Mouse (Mus musculus) embryonic stem cell, embryonic (primary cell): Measurements from ENCODE around the gene Sh3bp4.

Source experiments
- CTCF ChIA-PET, 4 experiments: fragments of 300-600 bp in 2 of 4; fragments of 350-600 bp in 2 of 4; sonication (Branson Sonifier 250); formaldehyde crosslinking; loops; one replicate each; lab custom pipeline; 2022; ENCODE audit warnings: inconsistent platforms in 2 of 4; lab: Charles Lee
- POLR2A ChIA-PET, 4 experiments: fragments of 300-600 bp in 2 of 4; fragments of 350-600 bp in 2 of 4; sonication (Branson Sonifier 250); formaldehyde crosslinking; loops; one replicate each; lab custom pipeline; 2022; ENCODE audit warnings: antibody characterized with exemption in 4 of 4, inconsistent platforms in 1 of 4; lab: Charles Lee

Sh3bp4 gene

DNA sequence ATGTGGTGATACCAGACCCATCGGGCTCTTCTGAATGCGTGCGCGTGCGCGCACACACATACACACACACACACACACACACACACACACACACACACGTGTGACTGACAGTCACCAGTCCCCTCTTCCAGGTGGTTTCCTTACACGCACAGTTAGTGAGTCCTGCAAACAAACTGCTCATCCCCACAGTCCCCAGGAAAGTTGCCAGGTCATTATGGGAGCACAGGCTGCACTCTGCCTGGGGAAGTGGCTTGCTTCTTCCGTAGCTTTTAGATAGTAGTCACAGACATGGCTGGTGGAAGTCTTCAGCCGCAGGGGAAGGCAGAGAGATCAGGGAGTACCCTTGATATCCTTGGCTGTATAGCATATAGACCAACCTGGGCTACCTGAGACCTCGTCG lies 33.3 kb downstream of the Sh3bp4 start:
- ChIA-PET POLR2A (interaction anchor here in 3 of 4 experiments (0.6 to 5.2 kb wide), 16 partner anchors 8 to 742 kb away, joined by 3 to 40 read pairs (median 4); partner anchors contain the start of gene Sh3bp4 (in 3 of the 3)), CTCF (interaction anchor here in 1 of 4 experiments (1.2 kb wide), 1 partner anchor 15 kb away, joined by 4 read pairs; no protein-coding TSS in a partner anchor)

DNA sequence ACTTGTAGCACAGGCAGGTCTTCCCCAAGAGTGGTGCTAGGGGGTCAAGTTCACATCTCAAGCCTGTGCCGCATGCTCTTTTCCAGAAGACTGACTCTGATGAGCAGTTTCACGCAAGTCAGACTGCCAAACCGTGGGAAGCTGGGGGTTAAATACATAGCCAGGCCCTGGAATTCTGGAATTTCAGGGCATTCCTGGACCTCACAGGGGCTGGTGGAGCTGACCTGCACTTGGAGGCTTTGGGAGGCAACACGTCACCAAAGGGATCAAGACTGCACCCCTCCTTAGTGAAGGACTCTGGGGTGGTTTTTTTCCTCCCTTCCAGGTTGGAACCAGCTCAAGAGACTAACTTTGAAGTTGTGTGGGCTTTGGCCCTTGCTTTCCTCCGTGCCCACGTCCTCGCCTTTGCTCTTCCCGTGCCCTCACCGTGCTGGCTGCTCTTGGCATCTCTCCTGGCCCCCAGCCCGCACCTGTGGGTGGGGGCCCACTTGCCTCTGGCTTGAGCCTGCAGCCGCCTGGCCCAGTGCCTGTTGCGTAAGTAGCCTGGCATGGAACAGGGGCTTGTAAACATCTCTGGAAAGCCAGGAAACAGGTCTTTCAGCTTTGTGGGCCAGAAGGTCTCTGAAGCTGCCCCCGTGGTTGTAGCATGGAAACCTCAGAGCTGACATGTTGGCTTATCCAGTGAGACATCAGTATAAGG lies 34.0 kb downstream of the Sh3bp4 start:
- POLR2A ChIA-PET = interaction anchor here in 3 of 4 experiments (0.7 to 5.2 kb wide), 16 partner anchors 8 to 40 kb away, joined by 3 to 40 read pairs (median 4); partner anchors contain the start of gene Sh3bp4 (in 3 of the 3)

DNA sequence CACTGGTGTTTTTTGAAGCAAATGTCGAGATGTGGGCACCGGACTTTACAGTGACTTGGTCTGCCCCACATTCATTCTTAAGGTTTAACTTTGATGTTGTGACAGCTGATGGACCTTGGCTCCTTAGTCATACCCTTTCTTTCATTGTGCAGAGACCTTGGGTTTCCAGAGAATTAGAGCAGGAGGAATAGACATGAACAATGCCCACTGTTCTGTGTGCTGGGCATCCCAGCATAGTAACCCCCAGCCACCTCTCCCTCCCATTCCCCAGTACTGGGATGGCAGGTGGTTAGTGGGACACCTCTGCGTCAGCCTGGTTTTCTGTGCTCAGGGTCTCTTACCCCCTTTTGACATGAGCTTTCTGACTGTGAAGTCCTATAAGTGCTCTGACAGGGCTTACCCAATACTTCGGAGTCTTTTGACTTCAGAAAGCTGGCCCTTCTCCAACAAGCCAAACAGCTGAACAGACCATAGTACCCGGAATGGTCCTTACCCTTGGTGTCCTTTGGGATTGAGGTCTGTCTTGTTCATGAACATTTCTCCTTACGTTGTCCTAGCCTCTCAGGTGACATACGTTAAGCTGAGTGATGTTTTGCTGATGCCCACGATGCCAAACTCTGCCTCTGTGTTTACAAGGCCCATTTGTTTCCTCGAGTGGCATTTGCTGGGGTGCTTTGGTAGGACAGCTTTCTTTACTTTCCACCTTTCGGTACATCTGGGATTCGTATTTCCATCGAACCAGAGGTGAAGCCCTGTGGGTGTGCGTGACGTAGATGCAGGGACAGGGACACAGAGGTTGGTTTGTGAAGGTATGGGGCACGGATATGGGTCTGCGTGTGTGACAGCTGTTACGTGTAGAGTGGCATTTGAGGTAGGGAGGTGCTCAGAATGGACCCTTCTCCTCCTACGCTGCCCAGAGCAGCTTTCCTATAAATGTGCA lies 35.9 kb downstream of the Sh3bp4 start:
- CTCF ChIA-PET = interaction anchor here in 1 of 4 experiments (0.7 kb wide), 1 partner anchor 12 kb away, joined by 3 read pairs; no protein-coding TSS in a partner anchor

More for the DNA sequence above, 34.0 kb downstream of the Sh3bp4 start:
- CTCF ChIA-PET = interaction anchor here in 1 of 4 experiments (0.7 kb wide), 1 partner anchor 9 kb away, joined by 4 read pairs; no protein-coding TSS in a partner anchor

DNA sequence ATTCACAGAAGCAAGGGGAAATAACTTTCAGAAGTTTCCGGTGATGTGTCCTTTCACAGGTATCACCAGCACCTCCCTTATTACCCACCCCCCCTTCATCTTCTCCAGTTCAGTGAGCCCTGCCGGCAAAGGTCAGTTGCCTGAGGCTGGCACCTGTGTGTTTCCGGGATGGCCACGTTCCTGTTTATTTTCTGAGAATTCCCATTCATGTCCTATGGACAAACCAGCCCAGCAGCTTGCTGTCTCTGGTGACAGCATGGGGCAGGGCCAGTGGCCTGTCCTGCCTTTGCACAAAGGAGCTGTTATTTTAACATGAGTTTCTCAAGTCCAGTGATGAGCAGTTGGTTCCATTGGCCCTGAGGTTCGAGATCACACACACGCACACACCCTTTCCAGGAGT lies 37.3 kb downstream of the Sh3bp4 start:
- POLR2A ChIA-PET = interaction anchor here in 2 of 4 experiments (1.0 to 3.2 kb wide), 6 partner anchors 12 to 38 kb away, joined by 3 to 10 read pairs (median 5); partner anchors contain the start of gene Sh3bp4 (in 2 of the 2)
- CTCF ChIA-PET = interaction anchor here in 1 of 4 experiments (1.1 kb wide), 1 partner anchor 37 kb away, joined by 3 read pairs; the partner anchor contains the start of gene Sh3bp4

More for the DNA sequence above, 35.9 kb downstream of the Sh3bp4 start:
- POLR2A ChIA-PET = interaction anchor here in 2 of 4 experiments (1.1 to 5.2 kb wide), 6 partner anchors 14 to 36 kb away, joined by 3 to 40 read pairs (median 4); partner anchors contain the start of gene Sh3bp4 (in 2 of the 2)

DNA sequence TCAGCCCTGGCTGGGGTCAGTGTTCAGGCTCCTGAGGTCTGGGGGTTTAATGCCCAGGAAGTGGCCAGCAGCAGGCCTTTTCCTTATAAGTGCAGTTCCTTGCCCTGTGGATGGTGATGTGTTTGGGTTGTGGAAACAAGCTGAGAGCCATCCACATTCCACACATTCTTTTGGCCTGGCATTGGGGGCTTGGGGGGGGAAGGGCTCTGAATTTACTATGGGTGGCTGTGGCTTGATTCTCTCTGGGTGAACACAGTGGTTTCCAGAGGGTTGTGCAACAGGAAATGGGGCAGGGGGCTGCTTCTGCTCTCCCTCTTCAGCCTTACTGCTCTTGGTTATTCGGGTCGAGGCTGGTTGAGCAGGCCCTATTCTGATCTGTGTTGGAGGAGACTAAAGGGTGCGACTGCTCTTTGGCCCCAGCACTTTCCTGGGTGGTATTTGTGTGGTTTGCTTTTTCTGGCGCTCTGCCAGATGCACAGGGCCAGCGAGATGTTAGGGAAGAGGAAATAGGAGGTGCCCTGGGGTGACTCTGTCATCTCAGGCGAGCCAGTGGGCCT lies 38.2 kb downstream of the Sh3bp4 start:
- CTCF ChIA-PET = interaction anchor here in 1 of 4 experiments (1.1 kb wide), 1 partner anchor 38 kb away, joined by 3 read pairs; the partner anchor contains the start of gene Sh3bp4
- POLR2A ChIA-PET = interaction anchor here in 2 of 4 experiments (0.7 to 3.2 kb wide), 8 partner anchors 11 to 80 kb away, joined by 3 to 10 read pairs (median 5); partner anchors contain the start of gene Sh3bp4 (in 2 of the 2)

DNA sequence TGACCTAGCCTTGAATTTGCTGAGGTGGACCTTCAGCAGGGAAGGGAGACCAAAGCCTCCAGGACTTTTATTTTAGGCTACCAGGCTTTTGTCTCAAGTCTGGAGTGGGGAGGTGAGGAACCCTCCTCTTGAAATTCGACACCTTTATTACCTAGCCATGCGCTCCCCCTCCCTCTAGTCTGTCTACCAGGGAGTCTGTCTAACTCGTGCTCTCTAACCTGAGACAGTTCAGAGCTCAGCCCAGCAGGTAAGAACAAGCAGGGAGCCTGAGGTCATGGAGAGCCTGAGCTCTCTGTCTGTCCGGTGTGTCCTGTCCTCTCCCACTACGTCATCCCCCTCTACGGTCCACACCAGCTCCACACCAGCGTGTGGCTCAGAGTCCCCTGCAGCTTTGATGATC lies 39.6 kb downstream of the Sh3bp4 start:
- ChIA-PET POLR2A (interaction anchor here (0.6 to 7.6 kb wide), 27 partner anchors 8 to 671 kb away, joined by 3 to 93 read pairs (median 4); partner anchors contain the start of gene Sh3bp4 (in 3 of the 4)), CTCF (interaction anchor here in 2 of 4 experiments (0.7 to 1.0 kb wide), 3 partner anchors 10 to 82 kb away, joined by 3 to 5 read pairs (median 3); no protein-coding TSS in a partner anchor)

DNA sequence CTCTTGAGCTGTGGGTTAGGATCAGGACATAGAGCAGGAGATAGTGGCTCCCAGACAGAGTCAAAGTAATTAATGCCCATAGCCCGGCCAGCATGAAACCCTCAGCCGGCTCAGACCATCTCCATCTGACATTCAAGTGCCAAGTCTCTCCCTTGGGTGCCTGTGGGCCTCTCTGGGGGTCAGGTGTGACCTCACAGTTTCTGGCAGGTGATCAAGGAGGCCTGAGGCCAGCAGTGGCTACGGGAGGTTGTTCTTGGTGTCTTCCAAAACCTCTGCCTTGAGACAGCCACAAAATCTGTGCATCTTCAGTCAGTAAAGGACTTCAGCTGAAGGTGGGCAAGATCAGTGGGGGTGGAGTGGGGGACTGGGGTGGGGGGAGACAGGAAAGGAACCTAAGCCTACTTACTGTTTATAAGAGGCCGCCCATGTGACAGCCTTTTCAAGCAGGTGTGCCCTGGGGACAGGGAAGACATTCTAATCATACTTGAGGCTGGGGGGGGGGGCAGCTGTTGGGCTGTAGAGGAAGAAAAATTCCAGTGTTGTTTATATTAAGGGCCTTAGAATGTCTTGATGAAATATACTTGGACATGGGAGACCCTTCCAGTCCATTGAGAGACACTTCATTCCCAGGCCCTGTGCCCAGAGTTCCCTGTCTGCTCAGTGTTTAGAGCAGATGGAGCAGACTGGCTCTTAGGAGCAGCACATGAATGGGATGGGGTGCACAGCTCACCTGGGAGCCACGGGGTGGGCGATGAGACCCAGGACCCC lies 40.7 kb downstream of the Sh3bp4 start:
- ChIA-PET CTCF (interaction anchor here in 1 of 4 experiments (1.1 kb wide), 1 partner anchor 16 kb away, joined by 3 read pairs; no protein-coding TSS in a partner anchor), POLR2A (interaction anchor here (0.6 to 7.6 kb wide), 27 partner anchors 9 to 177 kb away, joined by 3 to 93 read pairs (median 3); partner anchors contain the start of gene Sh3bp4 (in 2 of the 4))

DNA sequence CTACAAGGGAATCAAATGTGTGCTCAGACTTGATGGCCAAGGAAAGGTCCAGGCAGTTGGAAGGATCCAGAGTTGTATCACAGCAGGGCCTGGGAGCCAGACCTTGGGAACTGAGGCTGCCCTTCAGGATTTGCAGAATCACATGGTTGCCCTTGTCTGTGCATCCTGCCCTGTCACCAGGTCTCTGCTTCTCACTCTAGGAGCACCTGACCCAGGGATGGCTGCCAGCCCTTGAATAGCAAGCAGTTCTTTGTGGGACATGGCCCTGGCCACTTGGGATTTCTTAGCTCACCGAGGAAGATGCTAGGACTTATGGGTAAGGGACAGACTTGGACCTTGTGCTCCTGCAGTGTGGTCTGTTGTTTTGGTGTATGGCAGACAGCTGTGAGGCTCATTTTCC lies 42.3 kb downstream of the Sh3bp4 start:
- ChIA-PET POLR2A (interaction anchor here (0.6 to 7.6 kb wide), 23 partner anchors 9 to 352 kb away, joined by 3 to 93 read pairs (median 4); partner anchors contain the start of gene Sh3bp4 (in 3 of the 4)), CTCF (interaction anchor here in 2 of 4 experiments (1.1 to 1.2 kb wide), 2 partner anchors 19 to 79 kb away, joined by 3 read pairs; no protein-coding TSS in a partner anchor)

DNA sequence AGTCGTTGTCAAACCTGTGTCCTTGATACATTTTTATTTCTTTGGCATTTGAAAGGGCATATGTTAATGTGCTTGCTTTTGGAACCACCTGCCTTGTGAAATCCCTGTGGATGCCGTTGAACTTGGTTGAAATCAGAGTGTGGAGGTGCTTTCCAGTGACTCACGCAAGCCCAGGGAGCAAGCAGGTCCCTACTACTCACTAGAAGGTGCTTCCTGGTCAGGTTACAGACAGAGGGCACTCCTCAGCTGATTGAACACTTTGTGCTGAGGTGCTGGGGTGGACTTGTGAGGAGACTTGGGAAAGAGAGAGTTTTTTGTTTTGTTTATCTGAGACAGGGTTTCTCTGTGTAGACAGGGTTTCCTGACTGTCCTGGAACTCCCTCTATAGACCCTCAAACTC lies 43.5 kb downstream of the Sh3bp4 start:
- CTCF ChIA-PET = interaction anchor here in 3 of 4 experiments (0.6 to 1.5 kb wide), 5 partner anchors 9 to 377 kb away, joined by 3 to 5 read pairs (median 3); partner anchors contain the start of gene Sh3bp4 (in 1 of the 3)

DNA sequence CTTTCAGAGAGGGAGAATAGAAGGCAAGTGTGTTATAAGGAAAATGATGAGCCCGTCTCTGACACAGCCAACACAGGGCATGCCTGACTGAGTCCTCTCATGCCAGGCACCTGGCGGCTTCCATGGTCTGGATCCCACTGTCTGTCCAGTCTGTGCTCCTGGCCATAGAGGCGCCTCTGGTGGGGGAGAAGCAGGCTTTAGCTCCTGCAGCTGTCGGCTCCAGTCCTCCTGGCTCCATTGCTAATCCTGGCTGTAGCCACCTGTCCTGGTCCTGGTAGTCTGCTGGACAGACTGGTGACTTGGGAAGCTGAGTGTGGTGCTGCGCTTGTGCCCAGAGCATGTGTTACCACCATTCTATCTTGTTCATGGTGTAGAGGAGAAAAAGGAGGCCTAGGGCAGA lies 46.8 kb downstream of the Sh3bp4 start:
- CTCF ChIA-PET = interaction anchor here in 1 of 4 experiments (1.0 kb wide), 1 partner anchor 10 kb away, joined by 3 read pairs; no protein-coding TSS in a partner anchor
- POLR2A ChIA-PET = interaction anchor here in 2 of 4 experiments (1.0 to 5.7 kb wide), 6 partner anchors 13 to 71 kb away, joined by 3 to 38 read pairs (median 9); partner anchors contain the start of gene Sh3bp4 (in 2 of the 2)

More for the DNA sequence above, 43.5 kb downstream of the Sh3bp4 start:
- POLR2A ChIA-PET = interaction anchor here (0.6 to 7.6 kb wide), 14 partner anchors 10 to 353 kb away, joined by 3 to 93 read pairs (median 6); partner anchors contain the start of gene Sh3bp4 (in 3 of the 4)

DNA sequence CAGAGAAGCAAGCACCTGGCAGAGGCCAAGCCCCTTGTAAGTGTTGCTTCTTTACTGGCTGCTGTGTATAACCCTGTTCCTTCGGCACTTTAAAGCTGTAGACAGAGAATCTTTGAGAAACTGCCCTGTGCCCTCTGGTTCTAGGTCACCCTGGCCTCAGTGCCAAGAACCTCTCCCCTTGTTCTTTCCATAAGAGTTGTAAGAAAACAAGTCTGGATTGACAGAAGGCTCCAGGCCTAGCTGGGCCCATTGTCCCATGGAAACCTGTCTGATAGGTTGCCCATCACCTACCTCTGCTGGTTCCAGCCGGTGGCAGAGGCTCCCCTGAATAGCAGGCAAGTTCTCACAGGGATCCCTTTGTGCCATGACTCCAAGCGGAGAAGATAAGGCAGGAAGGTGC lies 47.9 kb downstream of the Sh3bp4 start:
- ChIA-PET CTCF (interaction anchor here in 2 of 4 experiments (1.0 to 1.3 kb wide), 2 partner anchors 9 kb away, joined by 3 read pairs; no protein-coding TSS in a partner anchor), POLR2A (interaction anchor here in 3 of 4 experiments (0.6 to 5.7 kb wide), 8 partner anchors 8 to 48 kb away, joined by 3 to 38 read pairs (median 7); partner anchors contain the start of gene Sh3bp4 (in 2 of the 3))

DNA sequence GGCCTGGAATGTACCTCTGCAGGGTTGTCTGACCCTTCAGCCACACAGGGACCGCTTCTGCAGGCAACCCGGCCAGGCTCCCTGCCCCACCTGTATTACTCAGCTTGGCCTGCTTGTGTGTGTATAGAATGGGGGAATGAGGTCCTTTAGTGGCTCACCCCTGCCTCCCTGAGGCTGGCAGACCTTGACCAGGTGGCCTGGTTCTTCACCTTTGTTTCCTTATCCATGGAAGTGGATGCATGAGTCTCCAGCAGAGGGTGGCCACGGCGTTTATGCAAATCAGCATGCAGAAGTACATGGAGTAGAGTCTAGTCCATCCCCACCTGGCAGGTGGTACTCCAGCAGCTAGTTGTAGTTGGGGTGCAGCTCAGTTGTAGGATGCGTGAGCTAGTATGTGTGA lies 48.6 kb downstream of the Sh3bp4 start:
- ChIA-PET CTCF (interaction anchor here in 2 of 4 experiments (1.3 to 1.4 kb wide), 2 partner anchors 8 to 9 kb away, joined by 3 read pairs; no protein-coding TSS in a partner anchor), POLR2A (interaction anchor here in 3 of 4 experiments (0.9 to 5.7 kb wide), 9 partner anchors 9 to 69 kb away, joined by 3 to 38 read pairs (median 7); partner anchors contain the start of gene Sh3bp4 (in 3 of the 3))

DNA sequence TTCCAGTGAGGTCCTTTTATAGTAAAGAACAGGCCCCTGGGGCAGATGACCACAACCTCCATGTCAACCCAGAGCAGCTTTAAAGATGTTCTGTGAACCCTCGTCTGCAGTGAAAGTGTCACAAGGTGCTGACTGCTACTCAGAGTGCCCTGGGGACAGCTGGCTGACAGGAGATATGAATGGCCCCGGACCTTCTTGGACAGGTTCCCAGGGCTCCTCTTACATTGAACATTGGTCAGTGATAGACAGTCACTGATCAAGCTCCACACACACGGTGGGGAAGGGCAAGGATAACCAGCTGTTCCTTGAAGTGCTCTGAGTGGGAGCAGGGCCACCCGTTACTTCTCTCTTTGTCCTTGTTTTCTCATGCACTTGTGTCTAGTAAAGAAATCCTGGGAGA lies 50.1 kb downstream of the Sh3bp4 start:
- ChIA-PET CTCF (interaction anchor here in 2 of 4 experiments (0.7 to 1.4 kb wide), 2 partner anchors 10 to 630 kb away, joined by 3 to 8 read pairs; no protein-coding TSS in a partner anchor), POLR2A (interaction anchor here in 2 of 4 experiments (0.5 to 5.7 kb wide), 7 partner anchors 9 to 68 kb away, joined by 3 to 38 read pairs (median 5); partner anchors contain the start of gene Sh3bp4 (in 2 of the 2))

DNA sequence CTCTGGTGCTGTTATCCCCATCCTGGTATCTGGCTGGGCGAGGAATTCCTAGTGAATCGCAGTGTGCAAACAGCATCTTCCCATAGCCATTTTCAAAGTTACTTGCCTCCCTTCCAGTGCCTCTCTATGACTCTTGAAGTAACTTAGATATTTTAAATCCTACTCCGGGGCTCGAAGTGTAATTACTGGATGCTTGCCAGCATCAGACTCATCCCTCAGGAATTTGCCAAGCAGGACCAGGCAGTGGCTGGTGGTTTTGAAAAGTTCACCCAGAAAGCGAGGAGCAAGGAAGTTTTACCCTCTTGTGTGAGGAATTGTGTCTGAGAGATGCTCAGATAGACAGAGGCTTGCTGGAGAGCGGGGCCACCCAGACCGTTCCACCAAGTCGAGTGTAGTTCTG lies 51.3 kb downstream of the Sh3bp4 start:
- CTCF ChIA-PET = no interaction called here
- POLR2A ChIA-PET = interaction anchor here in 2 of 4 experiments (1.1 to 4.0 kb wide), 4 partner anchors 9 to 51 kb away, joined by 3 to 18 read pairs (median 4); partner anchors contain the start of gene Sh3bp4 (in 1 of the 2)

DNA sequence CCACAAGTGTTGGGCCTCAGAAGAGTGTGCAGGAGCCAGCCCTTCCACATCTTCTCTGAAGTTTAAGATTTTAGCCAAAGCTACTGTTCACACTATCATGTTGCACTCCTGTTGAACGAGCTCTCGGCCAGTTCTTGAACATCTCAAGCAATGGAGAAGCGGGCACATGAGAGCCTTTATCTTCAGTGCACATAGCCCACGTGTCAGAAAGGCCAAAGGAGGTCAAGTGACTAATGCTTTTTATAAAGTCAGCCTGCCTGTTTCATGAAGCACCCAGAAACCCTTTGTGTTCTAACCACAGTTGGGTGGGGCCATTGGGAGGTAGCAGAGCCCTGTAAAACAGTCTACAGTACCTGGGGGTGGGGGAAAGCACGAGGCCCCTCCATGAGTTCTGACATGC lies 52.2 kb downstream of the Sh3bp4 start:
- CTCF ChIA-PET = no interaction called here
- POLR2A ChIA-PET = interaction anchor here in 2 of 4 experiments (1.5 to 4.0 kb wide), 6 partner anchors 8 to 52 kb away, joined by 3 to 18 read pairs (median 4); partner anchors contain the start of gene Sh3bp4 (in 1 of the 2)
